Mouse (Mus musculus): ENCODE measurements around the gene Tnip1. TPM values are rescaled to one million over a fixed set of nuclear protein-coding genes. Genes with fewer than 3 reads are reported as not detected.

The Tnip1 gene
- total and polyA plus RNA-seq, 3 experiments, result 9.6 to 31.9 (median 17.3) TPM

GRCm38 (mm10) chr11:54905931-54906330, 56.8 kb downstream of the Tnip1 start:
- peaks cover 19% of the 10 kb centered on the region for H3K36me3 ChIP-seq (replicated peaks)
- ATAC-seq (ENCODE audit: extremely low read depth, insufficient number of reproducible peaks, low FRiP score, poor library complexity, severe bottlenecking) (no peak), DNase-seq (ENCODE audit: low spot score) (no peak)
- TF ChIP-seq GATA2 (IDR thresholded peaks at IDR 0.05; ENCODE audit: borderline replicate concordance, low read depth, low read length) (no peak), CTCF (IDR thresholded peaks at IDR 0.05; ENCODE audit: low read depth, low read length) (no peak), TAL1 (conservative IDR thresholded peaks at IDR 0.05; ENCODE audit: low read depth, low read length) (no peak), POLR2AphosphoS5 (IDR thresholded peaks at IDR 0.05; ENCODE audit: insufficient replicate concordance, low read depth, low read length) (no peak), GATA1 (IDR thresholded peaks at IDR 0.05; ENCODE audit: borderline replicate concordance, low read length) (no peak)
- no peaks in the 10 kb centered on the region; the same call in 1 of the 2 replicates for H3K4me1 ChIP-seq (ENCODE audit: insufficient read depth, low read depth, low read length)
- no peak overlapping the region for H3K4me3 ChIP-seq (ENCODE audit: low read depth, low read length)
- no peaks in the 10 kb centered on the region for H3K9me3 ChIP-seq (replicated peaks)
- H3K27me3 ChIP-seq (ENCODE audit: insufficient read depth, low read length), result peaks cover 7% of the 10 kb centered on the region; the same call in 1 of the 2 replicates

DNA sequence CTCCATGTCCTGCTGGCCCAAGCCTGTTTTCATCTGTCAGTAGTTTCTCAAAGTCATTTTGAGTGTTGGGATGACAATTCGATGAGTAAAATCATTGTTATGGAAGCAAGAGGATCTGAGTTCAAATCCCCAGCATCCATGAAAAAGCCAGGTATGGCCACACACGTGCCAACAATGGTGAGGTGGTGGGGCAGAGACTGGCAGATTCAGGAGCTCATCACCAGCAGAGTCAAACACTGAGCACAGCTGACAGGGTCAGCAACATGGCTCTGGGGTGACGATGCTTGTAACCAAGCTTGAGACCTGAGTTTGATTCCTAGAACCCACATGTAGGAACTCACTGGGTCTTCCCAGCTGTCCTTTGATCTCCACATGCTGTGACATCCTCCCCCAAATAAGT, 57.6 kb downstream of the Tnip1 start:
- peaks cover 7% of the 10 kb centered on the region; the same call in 1 of the 2 replicates for H3K27me3 ChIP-seq (ENCODE audit: insufficient read depth, low read length)
- H3K9me3 ChIP-seq (replicated peaks), result no peaks in the 10 kb centered on the region
- no peak for ATAC-seq (ENCODE audit: extremely low read depth, insufficient number of reproducible peaks, low FRiP score, poor library complexity, severe bottlenecking)
- no peak overlapping the region for H3K4me3 ChIP-seq (ENCODE audit: low read depth, low read length)
- no peak for DNase-seq (ENCODE audit: low spot score)
- peaks cover 11% of the 10 kb centered on the region for H3K36me3 ChIP-seq (replicated peaks)
- no peak for TF ChIP-seq GATA1 (IDR thresholded peaks at IDR 0.05; ENCODE audit: borderline replicate concordance, low read length)
- TF ChIP-seq POLR2AphosphoS5 (IDR thresholded peaks at IDR 0.05; ENCODE audit: insufficient replicate concordance, low read depth, low read length), result no peak
- TF ChIP-seq GATA2 (IDR thresholded peaks at IDR 0.05; ENCODE audit: borderline replicate concordance, low read depth, low read length), result no peak
- TF ChIP-seq CTCF (IDR thresholded peaks at IDR 0.05; ENCODE audit: low read depth, low read length), result no peak
- TF ChIP-seq TAL1 (conservative IDR thresholded peaks at IDR 0.05; ENCODE audit: low read depth, low read length), result no peak
- H3K4me1 ChIP-seq (ENCODE audit: insufficient read depth, low read depth, low read length), result no peaks in the 10 kb centered on the region; the same call in 1 of the 2 replicates

- DNase-seq (ENCODE audit: low spot score), result no peak
- TF ChIP-seq GATA2 (IDR thresholded peaks at IDR 0.05; ENCODE audit: borderline replicate concordance, low read depth, low read length) (no peak), TAL1 (conservative IDR thresholded peaks at IDR 0.05; ENCODE audit: low read depth, low read length) (no peak), POLR2AphosphoS5 (IDR thresholded peaks at IDR 0.05; ENCODE audit: insufficient replicate concordance, low read depth, low read length) (no peak), GATA1 (IDR thresholded peaks at IDR 0.05; ENCODE audit: borderline replicate concordance, low read length) (no peak), CTCF (IDR thresholded peaks at IDR 0.05; ENCODE audit: low read depth, low read length) (no peak)
- Histone ChIP-seq H3K4me1 (ENCODE audit: insufficient read depth, low read depth, low read length) (no peaks in the 10 kb centered on the region; the same call in 1 of the 2 replicates), H3K27me3 (ENCODE audit: insufficient read depth, low read length) (peaks cover 13% of the 10 kb centered on the region), H3K4me3 (ENCODE audit: low read depth, low read length) (no peak overlapping the region), H3K36me3 (replicated peaks) (peaks cover 1% of the 10 kb centered on the region), H3K9me3 (replicated peaks) (no peaks in the 10 kb centered on the region)
- no peak for ATAC-seq (ENCODE audit: extremely low read depth, insufficient number of reproducible peaks, low FRiP score, poor library complexity, severe bottlenecking)
Observed at GRCm38 (mm10) chr11:54903940-54904706, 58.6 kb downstream of the Tnip1 start.

DNA sequence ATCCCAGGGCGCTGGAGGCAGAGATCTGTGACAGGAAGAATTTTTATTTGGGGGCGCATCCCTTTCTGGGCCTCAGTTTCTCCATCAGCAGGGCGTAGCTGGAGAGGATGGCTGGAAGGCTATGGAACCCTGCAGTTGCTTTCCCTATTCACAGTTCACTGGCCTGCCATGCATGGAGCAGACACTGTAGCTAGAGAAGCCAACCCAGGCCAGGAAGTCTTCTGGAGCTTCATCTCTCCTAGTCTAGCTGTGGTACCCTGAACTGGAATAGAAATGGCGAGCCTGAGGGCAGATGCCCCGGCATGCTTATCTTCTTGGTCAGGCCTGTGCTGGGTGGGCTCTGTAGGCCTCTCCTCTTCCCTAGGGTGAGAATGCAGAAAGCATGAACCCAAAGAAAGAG, 59.4 kb downstream of the Tnip1 start:
- H3K36me3 ChIP-seq (replicated peaks), result no peaks in the 10 kb centered on the region
- TF ChIP-seq GATA1 (IDR thresholded peaks at IDR 0.05; ENCODE audit: borderline replicate concordance, low read length) (no peak), GATA2 (IDR thresholded peaks at IDR 0.05; ENCODE audit: borderline replicate concordance, low read depth, low read length) (no peak), TAL1 (conservative IDR thresholded peaks at IDR 0.05; ENCODE audit: low read depth, low read length) (no peak), POLR2AphosphoS5 (IDR thresholded peaks at IDR 0.05; ENCODE audit: insufficient replicate concordance, low read depth, low read length) (no peak), CTCF (IDR thresholded peaks at IDR 0.05; ENCODE audit: low read depth, low read length) (no peak)
- no peak for ATAC-seq (ENCODE audit: extremely low read depth, insufficient number of reproducible peaks, low FRiP score, poor library complexity, severe bottlenecking)
- no peaks in the 10 kb centered on the region for H3K9me3 ChIP-seq (replicated peaks)
- DNase-seq (ENCODE audit: low spot score), result no peak
- H3K27me3 ChIP-seq (ENCODE audit: insufficient read depth, low read length), result peaks cover 13% of the 10 kb centered on the region
- H3K4me3 ChIP-seq (ENCODE audit: low read depth, low read length), result no peak overlapping the region
- no peaks in the 10 kb centered on the region; the same call in 1 of the 2 replicates for H3K4me1 ChIP-seq (ENCODE audit: insufficient read depth, low read depth, low read length)

DNA sequence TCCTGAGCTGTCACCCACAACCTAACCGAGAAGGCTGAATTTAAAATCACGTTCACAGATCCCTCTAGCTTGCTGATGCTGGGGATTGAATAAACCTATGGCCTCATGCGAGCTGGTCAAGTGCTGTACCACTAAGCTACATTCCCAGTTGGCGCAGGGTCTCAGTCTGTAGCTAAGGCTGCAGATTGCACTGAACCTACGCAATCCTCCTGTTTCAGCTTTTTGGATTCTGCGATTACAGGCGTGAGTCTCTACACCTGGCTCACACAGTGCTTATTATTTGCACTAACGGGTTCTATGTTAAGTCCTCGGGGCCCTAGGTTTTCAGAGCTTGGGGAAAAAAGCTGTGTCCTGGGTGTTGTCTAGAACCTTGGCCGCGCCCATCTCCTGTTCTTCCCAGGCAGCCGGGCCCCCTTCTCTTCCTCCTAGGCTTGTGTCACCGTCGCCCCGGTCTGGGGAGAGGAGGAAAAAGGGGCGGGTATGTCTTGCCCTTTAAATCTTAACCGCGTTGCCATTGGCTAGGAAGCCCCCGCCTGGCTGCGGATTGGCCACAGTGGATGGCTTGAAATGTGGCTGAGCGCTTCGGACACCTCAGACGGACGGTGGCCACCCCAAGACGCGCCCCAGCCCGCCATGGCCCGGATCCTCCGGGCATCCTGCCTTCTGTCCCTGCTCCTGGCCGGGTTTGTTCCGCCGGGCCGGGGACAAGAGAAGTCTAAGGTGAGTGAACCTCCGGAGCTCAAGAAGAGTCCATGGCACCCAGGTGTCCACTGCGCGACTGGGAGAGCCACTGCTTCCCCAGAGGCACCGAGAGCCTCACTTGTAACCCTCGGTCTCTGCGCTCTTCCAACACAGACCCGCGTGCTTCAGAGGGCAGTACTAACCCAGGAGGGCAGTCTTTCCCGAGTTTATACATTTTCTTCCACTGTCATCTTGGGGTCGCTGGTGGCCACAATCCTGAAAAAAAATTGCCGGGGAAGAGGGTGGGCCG, 60.1 kb downstream of the Tnip1 start, which contains the start of gene Gpx3:
Gene Gpx3, plus strand, starts transcription at position 121 of the 991 bp plus-strand sequence.
- TF ChIP-seq TAL1 (conservative IDR thresholded peaks at IDR 0.05; ENCODE audit: low read depth, low read length) (no peak), CTCF (IDR thresholded peaks at IDR 0.05; ENCODE audit: low read depth, low read length) (no peak), POLR2AphosphoS5 (IDR thresholded peaks at IDR 0.05; ENCODE audit: insufficient replicate concordance, low read depth, low read length) (no peak), GATA1 (IDR thresholded peaks at IDR 0.05; ENCODE audit: borderline replicate concordance, low read length) (no peak), GATA2 (IDR thresholded peaks at IDR 0.05; ENCODE audit: borderline replicate concordance, low read depth, low read length) (no peak)
- DNase-seq (ENCODE audit: low spot score) (no peak), ATAC-seq (ENCODE audit: extremely low read depth, insufficient number of reproducible peaks, low FRiP score, poor library complexity, severe bottlenecking) (no peak)

More for the DNA sequence above, 60.1 kb downstream of the Tnip1 start, which contains the start of gene Gpx3:
- Histone ChIP-seq H3K4me3 (ENCODE audit: low read depth, low read length) (no peak within 1 kb of the TSS), H3K27me3 (ENCODE audit: insufficient read depth, low read length) (peaks cover 13% of the 10 kb centered on the region), H3K4me1 (ENCODE audit: insufficient read depth, low read depth, low read length) (no peaks in the 10 kb centered on the region; the same call in 1 of the 2 replicates), H3K36me3 (replicated peaks) (no peaks in the 10 kb centered on the region), H3K9me3 (replicated peaks) (no peaks in the 10 kb centered on the region)

Measured in G1E (cell line).